In the genomic region with DNA sequence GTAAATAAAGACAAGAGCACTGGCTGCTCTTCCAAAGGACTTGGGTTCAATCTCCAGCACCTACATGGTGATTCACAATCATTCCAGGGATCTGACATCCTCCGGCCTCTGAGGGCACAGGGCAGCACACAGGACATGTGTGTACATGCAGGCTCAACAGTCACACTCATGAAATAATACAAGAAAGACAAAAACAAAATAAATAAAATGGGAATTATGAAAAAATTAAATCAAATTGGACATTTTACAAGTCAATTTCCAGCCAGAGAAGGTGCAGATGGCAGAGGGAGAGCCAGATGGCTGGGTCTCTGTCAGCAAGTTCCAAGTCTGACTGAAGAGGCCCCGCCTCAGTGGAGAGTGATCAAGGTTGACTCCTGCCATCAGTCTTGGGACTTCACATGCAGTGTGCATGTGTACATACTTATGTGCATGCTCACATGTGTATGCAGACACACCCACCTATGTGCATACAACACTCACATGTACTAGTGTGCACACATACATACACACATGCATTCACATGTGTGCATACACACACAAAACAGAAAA, we compare ENCODE assay signal across 27 mouse cellular contexts. TPM values are rescaled to one million over a fixed set of nuclear protein-coding genes. Genes with fewer than 3 reads are reported as not detected.
DNase-seq lines count a peak whose midpoint lies in the region; ATAC-seq and TF ChIP-seq lines count a peak whose summit lies in the region.
"Had no signal": no experiment of that assay in that cellular context is flagged by ENCODE, and none has a peak within 500 bp of the region (broad histone marks: within the 10 kb centered on the region; RNA-seq: fewer than 3 reads in every experiment).

No protein-coding gene starts in this region.

- H3K9me3 ChIP-seq in forebrain, embryonic 14.5 days (replicated peaks; ENCODE audit: control insufficient read depth, low read length): no peaks in the 10 kb centered on the region
- no peaks in the 10 kb centered on the region for H3K9me3 ChIP-seq in forebrain, embryonic 10.5 days
- no peaks in the 10 kb centered on the region for H3K9me3 ChIP-seq in forebrain, embryonic 16.5 days (ENCODE audit: control insufficient read depth, low read length)
- H3K9me3 ChIP-seq: embryonic facial prominence, embryonic 12.5 days; heart, embryonic 15.5 days; lung, embryonic 15.5 days had no signal

- TF ChIP-seq POLR2A in kidney, adult 2 months (IDR thresholded peaks at IDR 0.05; ENCODE audit: low read depth, low read length): no peak

- WGBS in forebrain, embryonic 14.5 days: 86% methylated on average over 2 of the region's 2 CpGs
- WGBS in forebrain, embryonic 10.5 days: 97% methylated on average over 2 of the region's 2 CpGs
- WGBS in forebrain, embryonic 16.5 days: 83% methylated on average over 2 of the region's 2 CpGs
- WGBS in kidney, adult 2 months: 97% methylated on average over 2 of the region's 2 CpGs

- H3K4me1 ChIP-seq in forebrain, embryonic 14.5 days (ENCODE audit: control insufficient read depth, insufficient read depth, low read length): no peaks in the 10 kb centered on the region
- no peaks in the 10 kb centered on the region for H3K4me1 ChIP-seq in forebrain, embryonic 10.5 days
- H3K4me1 ChIP-seq in forebrain, embryonic 16.5 days (replicated peaks; ENCODE audit: control insufficient read depth, insufficient read depth, low read length): peaks cover 16% of the 10 kb centered on the region
- H3K4me1 ChIP-seq in kidney, adult 2 months (ENCODE audit: control insufficient read depth, insufficient read depth, low read length): no peaks in the 10 kb centered on the region
- H3K4me1 ChIP-seq: embryonic facial prominence, embryonic 12.5 days; heart, embryonic 15.5 days; lung, embryonic 15.5 days had no signal

- 0 out of 2 replicates have a peak, but pooled peaks cover 1% of the 10 kb centered on the region for H3K36me3 ChIP-seq in forebrain, embryonic 14.5 days (ENCODE audit: control insufficient read depth, insufficient read depth, low read length)
- peaks cover 41% of the 10 kb centered on the region for H3K36me3 ChIP-seq in forebrain, embryonic 10.5 days (replicated peaks)
- no peaks in the 10 kb centered on the region for H3K36me3 ChIP-seq in forebrain, embryonic 16.5 days (ENCODE audit: control insufficient read depth, insufficient read depth)
- no peaks in the 10 kb centered on the region for H3K36me3 ChIP-seq in kidney, adult 2 months (ENCODE audit: control insufficient read depth, insufficient read depth, low read length)

- H3K27ac ChIP-seq in forebrain, embryonic 14.5 days (ENCODE audit: low read depth, low read length): peak overlapping the region; percentile 33; the same call in 1 of the 2 replicates
- no peak overlapping the region for H3K27ac ChIP-seq in forebrain, embryonic 10.5 days
- peak overlapping the region; percentile 84 for H3K27ac ChIP-seq in forebrain, embryonic 16.5 days (ENCODE audit: low read length)
- H3K27ac ChIP-seq in kidney, adult 2 months (ENCODE audit: insufficient read depth, low read depth, low read length): no peak overlapping the region
- H3K27ac ChIP-seq: embryonic facial prominence, embryonic 12.5 days; heart, adult 2 months; heart, embryonic 15.5 days; liver, embryonic 14.5 days; lung, embryonic 15.5 days had no signal

- ATAC-seq in forebrain, embryonic 14.5 days: peak; percentile 50; the same call in 1 of the 2 replicates
- peak; percentile 84 for ATAC-seq in forebrain, embryonic 16.5 days
- ATAC-seq: hindbrain, embryonic 16.5 days had no signal

- H3K4me2 ChIP-seq in forebrain, embryonic 14.5 days (ENCODE audit: low read length): no peak overlapping the region
- no peak overlapping the region for H3K4me2 ChIP-seq in forebrain, embryonic 16.5 days (ENCODE audit: low read length)
- H3K4me2 ChIP-seq: embryonic facial prominence, embryonic 12.5 days; heart, embryonic 15.5 days; lung, embryonic 15.5 days had no signal

- no peaks in the 10 kb centered on the region for H3K27me3 ChIP-seq in forebrain, embryonic 14.5 days (replicated peaks; ENCODE audit: control insufficient read depth, insufficient read depth, low read length)
- no peaks in the 10 kb centered on the region for H3K27me3 ChIP-seq in forebrain, embryonic 10.5 days (ENCODE audit: poor library complexity, severe bottlenecking)
- no peaks in the 10 kb centered on the region for H3K27me3 ChIP-seq in forebrain, embryonic 16.5 days (replicated peaks; ENCODE audit: control insufficient read depth, insufficient read depth, low read length)
- H3K27me3 ChIP-seq in kidney, adult 2 months (replicated peaks; ENCODE audit: control insufficient read depth, insufficient read depth, low read length): no peaks in the 10 kb centered on the region
- H3K27me3 ChIP-seq: CH12.LX; embryonic facial prominence, embryonic 12.5 days; heart, embryonic 15.5 days; lung, embryonic 15.5 days had no signal

- no peak overlapping the region for H3K4me3 ChIP-seq in forebrain, embryonic 14.5 days (ENCODE audit: low read depth, low read length)
- no peak overlapping the region for H3K4me3 ChIP-seq in forebrain, embryonic 10.5 days
- no peak overlapping the region for H3K4me3 ChIP-seq in forebrain, embryonic 16.5 days (replicated peaks; ENCODE audit: low read length)
- no peak overlapping the region for H3K4me3 ChIP-seq in kidney, adult 2 months (ENCODE audit: insufficient read depth, low read depth, low read length)
- H3K4me3 ChIP-seq: embryonic facial prominence, embryonic 12.5 days; erythroblast, embryonic 14.5 days; heart, adult 2 months; heart, embryonic 15.5 days; lung, embryonic 15.5 days had no signal

- no peak overlapping the region for H3K9ac ChIP-seq in forebrain, embryonic 14.5 days (ENCODE audit: low read length)
- no peak overlapping the region for H3K9ac ChIP-seq in forebrain, embryonic 16.5 days (replicated peaks; ENCODE audit: low read depth, low read length)
- H3K9ac ChIP-seq: embryonic facial prominence, embryonic 12.5 days; heart, embryonic 15.5 days; liver, embryonic 14.5 days; lung, embryonic 15.5 days had no signal

- no peak for TF ChIP-seq CTCF in kidney, adult 2 months (conservative IDR thresholded peaks at IDR 0.05; ENCODE audit: insufficient read depth, insufficient read length, low read depth, low read length)

- peak; percentile 47 for DNase-seq in forebrain, embryonic 14.5 days (ENCODE audit: low spot score)
- no peak for DNase-seq in forebrain, embryonic 10.5 days (ENCODE audit: extremely low spot score, low spot score)
- DNase-seq in brain, adult 2 months (ENCODE audit: low read depth, low spot score): peak; percentile 90
- peak; percentile 44 for DNase-seq in cerebellum, adult 8-10 months
- DNase-seq in heart, adult 9 months (ENCODE audit: low spot score in 2 of 2): no peak
- DNase-seq in kidney, adult 2 months: no peak
- no peak for DNase-seq in adrenal gland, adult 8-10 months
- DNase-seq: gastrocnemius, postnatal 25 days; heart, adult 2 months; heart, postnatal 4 days; kidney, adult 11 months; kidney, postnatal 14 days; lung, postnatal 4 days; thymus, postnatal 25 days had no signal

RNA-seq across cellular contexts. Expression of a gene that starts 16.1 kb away (rescaled TPM):
- polyA plus RNA-seq in forebrain, embryonic 14.5 days (2014; fragmentation: Nextera tagmentation; extraction: Ambion mirVana): 0.26 TPM in 1 of 2 replicates, not detected in the other
- polyA plus RNA-seq in forebrain, embryonic 10.5 days (2016; fragmentation: Nextera tagmentation; extraction: Ambion mirVana): 0.62 and 0.94 TPM in 2 replicates
- polyA plus RNA-seq in forebrain, embryonic 16.5 days (2015; fragmentation: Nextera tagmentation; extraction: Ambion mirVana): 0.51 TPM in 1 of 2 replicates, not detected in the other
- polyA plus RNA-seq in kidney, adult 2 months (2012; rRNA removed): 11.9 and 19.5 TPM in 2 replicates
- 10 to 100 TPM in 2 of 4 experiments, 1 to 10 TPM in 2; 1.5 to 12.0 (median 7.7) TPM for total RNA-seq in adrenal gland, adult 8-10 months (2022)
- total RNA-seq: CH12.LX; common myeloid progenitor, adult 5-6 weeks; heart, adult 2 months; heart, postnatal 4 days; layer of hippocampus, postnatal 36 days; left cerebral cortex, postnatal 25 days had no signal
- polyA plus RNA-seq: neural tube, embryonic 11.5 days; testis, adult 2 months had no signal

RNA-seq across cellular contexts. Expression of a gene that starts 20.7 kb away (rescaled TPM):
- polyA plus RNA-seq in forebrain, embryonic 14.5 days (2014; fragmentation: Nextera tagmentation; extraction: Ambion mirVana): 0.99 and 1.3 TPM in 2 replicates
- polyA plus RNA-seq in forebrain, embryonic 10.5 days (2016; fragmentation: Nextera tagmentation; extraction: Ambion mirVana): 8.6 and 8.9 TPM in 2 replicates
- 3.2 and 3.7 TPM in 2 replicates for polyA plus RNA-seq in forebrain, embryonic 16.5 days (2015; fragmentation: Nextera tagmentation; extraction: Ambion mirVana)
- polyA plus RNA-seq in kidney, adult 2 months (2012; rRNA removed): 21.8 and 23.6 TPM in 2 replicates
- total RNA-seq in adrenal gland, adult 8-10 months (2022): 10 to 100 TPM; 35.0 to 58.9 (median 47.5) TPM

RNA-seq across cellular contexts. Expression of a gene that starts 33.2 kb away (rescaled TPM):
- polyA plus RNA-seq in forebrain, embryonic 14.5 days (2014; fragmentation: Nextera tagmentation; extraction: Ambion mirVana): 6.7 and 10.3 TPM in 2 replicates
- polyA plus RNA-seq in forebrain, embryonic 10.5 days (2016; fragmentation: Nextera tagmentation; extraction: Ambion mirVana): 24.2 and 24.7 TPM in 2 replicates
- 11.8 and 12.0 TPM in 2 replicates for polyA plus RNA-seq in forebrain, embryonic 16.5 days (2015; fragmentation: Nextera tagmentation; extraction: Ambion mirVana)
- polyA plus RNA-seq in kidney, adult 2 months (2012; rRNA removed): 67.7 and 84.6 TPM in 2 replicates
- 10 to 100 TPM; 34.3 to 80.5 (median 56.4) TPM for total RNA-seq in adrenal gland, adult 8-10 months (2022)

RNA-seq across cellular contexts. Expression of a gene that starts 59.2 kb away (rescaled TPM):
- polyA plus RNA-seq in forebrain, embryonic 14.5 days (2014; fragmentation: Nextera tagmentation; extraction: Ambion mirVana): 53.7 and 64.3 TPM in 2 replicates
- 196 and 197 TPM in 2 replicates for polyA plus RNA-seq in forebrain, embryonic 10.5 days (2016; fragmentation: Nextera tagmentation; extraction: Ambion mirVana)
- 35.1 and 42.8 TPM in 2 replicates for polyA plus RNA-seq in forebrain, embryonic 16.5 days (2015; fragmentation: Nextera tagmentation; extraction: Ambion mirVana)
- polyA plus RNA-seq in kidney, adult 2 months (2012; rRNA removed): 3.4 and 6.0 TPM in 2 replicates
- total RNA-seq in adrenal gland, adult 8-10 months (2022): 1 to 10 TPM in 3 of 4 experiments, under 1 TPM in 1; 0.32 to 4.9 (median 2.1) TPM

Comparison
In these comparisons a context has a peak if more than half of its experiments do, and no peak if none do; other contexts are left out.
1. DNase-seq: peak in forebrain, embryonic 14.5 days (single experiment), brain, adult 2 months (single experiment) and cerebellum, adult 8-10 months (single experiment); none in forebrain, embryonic 10.5 days (single experiment), heart, adult 9 months (0 of 2), kidney, adult 2 months (single experiment) and adrenal gland, adult 8-10 months (single experiment).
2. H3K27ac ChIP-seq: peak in forebrain, embryonic 14.5 days (single experiment) and forebrain, embryonic 16.5 days (single experiment); none in forebrain, embryonic 10.5 days (single experiment) and kidney, adult 2 months (single experiment).